Mouse (Mus musculus): ENCODE results near the gene Ecm2. TPM values are rescaled to one million over a fixed set of nuclear protein-coding genes. Genes with fewer than 3 reads are reported as not detected.

Gene Ecm2
- 1.7 and 7.7 TPM in 2 replicates for polyA plus RNA-seq (2012; rRNA removed; ENCODE audit: low replicate concordance)

DNA sequence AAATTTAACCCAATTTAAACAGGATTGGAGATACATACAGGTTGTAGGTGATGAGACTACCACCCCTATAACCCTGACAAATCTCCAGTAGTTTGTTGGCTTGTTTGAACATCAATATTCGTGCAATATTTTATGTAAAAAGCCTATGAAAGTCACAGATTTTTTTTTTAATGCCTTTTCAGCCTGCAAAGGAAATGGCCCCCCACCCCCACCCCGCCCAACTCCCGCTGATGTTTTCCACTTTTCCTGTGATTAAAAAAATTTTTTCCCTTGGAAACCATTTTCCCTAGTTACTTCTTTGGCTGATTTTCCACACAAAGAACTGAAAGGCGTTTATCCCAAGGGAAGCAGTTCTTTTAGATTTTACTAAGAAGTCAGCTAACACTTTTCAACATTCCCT lies at the start of gene Ecm2:
Ecm2 (plus strand) TSS at position 301 of the 400 bp plus-strand sequence.

GRCm38 (mm10) chr13:49492376-49493368 lies 11.9 kb upstream of the Ecm2 start, which contains the start of gene Tes3-ps:
Tes3-ps (plus strand) TSS chr13:49493318.

GRCm38 (mm10) chr13:49544279-49544678 lies 39.7 kb downstream of the Ecm2 start, which contains the start of gene Aspn:
Aspn (plus strand) TSS chr13:49544443.

GRCm38 (mm10) chr13:49581541-49582530 lies 77.2 kb downstream of the Ecm2 start, which contains the start of gene Omd:
Omd (plus strand) TSS chr13:49582462.

Other genes starting within 250 kb of the Ecm2 start
- 7.7 and 9.3 TPM in 2 replicates for gene Fgd3, start 184.5 kb upstream of the Ecm2 start, polyA plus RNA-seq (2012; rRNA removed; ENCODE audit: low replicate concordance)
- gene Bicd2, start 163.2 kb upstream of the Ecm2 start, polyA plus RNA-seq (2012; rRNA removed; ENCODE audit: low replicate concordance), result 30.5 and 30.6 TPM in 2 replicates
- 3.4 and 7.4 TPM in 2 replicates for gene Ippk, start 83.6 kb upstream of the Ecm2 start, polyA plus RNA-seq (2012; rRNA removed; ENCODE audit: low replicate concordance)
- not detected in 2 replicates for gene Tes3-ps, start 11.5 kb upstream of the Ecm2 start, polyA plus RNA-seq (2012; rRNA removed; ENCODE audit: low replicate concordance)
- gene Aspn, start 39.6 kb downstream of the Ecm2 start, polyA plus RNA-seq (2012; rRNA removed; ENCODE audit: low replicate concordance), result 0.91 and 4.6 TPM in 2 replicates
- gene Omd, start 77.7 kb downstream of the Ecm2 start, polyA plus RNA-seq (2012; rRNA removed; ENCODE audit: low replicate concordance), result 0.39 and 1.1 TPM in 2 replicates
- 7.8 and 26.1 TPM in 2 replicates for gene Ogn, start 103.2 kb downstream of the Ecm2 start, polyA plus RNA-seq (2012; rRNA removed; ENCODE audit: low replicate concordance)
- 0.39 TPM in 1 of 2 replicates, not detected in the other for gene Cenpp, start 148.0 kb downstream of the Ecm2 start, polyA plus RNA-seq (2012; rRNA removed; ENCODE audit: low replicate concordance)
- gene Nol8, start 148.3 kb downstream of the Ecm2 start, polyA plus RNA-seq (2012; rRNA removed; ENCODE audit: low replicate concordance), result 0.80 and 2.0 TPM in 2 replicates
- 10.2 and 21.7 TPM in 2 replicates for gene Iars, start 177.3 kb downstream of the Ecm2 start, polyA plus RNA-seq (2012; rRNA removed; ENCODE audit: low replicate concordance)